Mouse (Mus musculus): Measurements from ENCODE around the gene Pars2. TPM values are rescaled to one million over a fixed set of nuclear protein-coding genes. Genes with fewer than 3 reads are reported as not detected.

Gene Pars2
- polyA plus RNA-seq, 1 experiment from 2014 or later: 11.8 TPM

DNA sequence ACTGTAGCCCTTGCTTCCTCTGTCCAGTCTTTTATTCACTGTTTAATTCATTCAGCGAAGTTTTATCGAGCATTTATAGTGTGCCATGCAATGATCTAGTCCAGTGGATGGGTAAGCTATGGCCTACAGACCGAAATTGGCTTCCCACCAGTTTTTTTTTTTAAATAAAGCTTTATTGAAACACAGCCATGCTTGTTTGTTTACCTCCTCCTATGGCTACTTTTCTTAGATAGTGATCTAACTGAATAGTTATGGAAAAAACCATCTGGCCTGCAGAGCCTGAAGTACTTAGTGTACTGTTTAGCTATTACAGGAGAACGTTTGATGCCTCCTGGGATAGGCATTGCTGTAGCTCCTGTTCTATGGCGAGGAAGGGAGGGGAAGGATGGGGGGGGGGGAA, 5.1 kb upstream of the Pars2 start:
- 73% methylated on average over 5 of the region's 5 CpGs for WGBS
- H3K4me2 ChIP-seq (replicated peaks): no peak overlapping the region

DNA sequence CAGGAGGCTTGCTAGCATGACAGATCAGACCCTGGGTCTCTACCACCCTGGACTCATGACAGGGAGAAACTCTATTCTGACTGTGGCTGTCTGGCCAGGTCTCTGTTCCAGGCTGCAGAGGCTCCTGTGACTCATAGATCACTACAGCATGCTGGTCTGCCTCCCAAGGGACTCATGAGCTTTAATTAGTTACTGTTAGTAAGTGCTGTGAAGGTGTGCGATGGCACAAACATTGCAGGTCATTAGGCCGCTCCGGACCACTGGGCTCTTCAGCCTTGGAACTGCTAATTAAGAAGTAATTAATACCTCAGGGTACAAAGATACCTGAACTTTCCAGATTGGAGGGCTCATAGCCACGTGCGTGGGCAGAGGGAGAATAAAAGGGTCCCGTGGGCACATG, 3.7 kb upstream of the Pars2 start:
- H3K4me3 ChIP-seq: no peak overlapping the region
- H3K4me1 ChIP-seq: peaks cover 14% of the 10 kb centered on the region
- no peaks in the 10 kb centered on the region for H3K36me3 ChIP-seq
- no peak overlapping the region for H3K4me2 ChIP-seq (replicated peaks)
- WGBS: 78% methylated on average over 6 of the region's 6 CpGs
- no peak for ATAC-seq (ENCODE audit: low FRiP score, low read depth)
- H3K9me3 ChIP-seq: no peaks in the 10 kb centered on the region
- H3K27ac ChIP-seq: no peak overlapping the region
- no peak overlapping the region for H3K9ac ChIP-seq
- H3K27me3 ChIP-seq (replicated peaks): no peaks in the 10 kb centered on the region

More for the DNA sequence above, 5.1 kb upstream of the Pars2 start:
- no peak for ATAC-seq (ENCODE audit: low FRiP score, low read depth)
- no peaks in the 10 kb centered on the region for H3K9me3 ChIP-seq
- peaks cover 7% of the 10 kb centered on the region for H3K4me1 ChIP-seq
- no peak overlapping the region for H3K4me3 ChIP-seq
- no peak overlapping the region for H3K27ac ChIP-seq
- H3K27me3 ChIP-seq (replicated peaks): no peaks in the 10 kb centered on the region
- no peaks in the 10 kb centered on the region for H3K36me3 ChIP-seq
- no peak overlapping the region for H3K9ac ChIP-seq

DNA sequence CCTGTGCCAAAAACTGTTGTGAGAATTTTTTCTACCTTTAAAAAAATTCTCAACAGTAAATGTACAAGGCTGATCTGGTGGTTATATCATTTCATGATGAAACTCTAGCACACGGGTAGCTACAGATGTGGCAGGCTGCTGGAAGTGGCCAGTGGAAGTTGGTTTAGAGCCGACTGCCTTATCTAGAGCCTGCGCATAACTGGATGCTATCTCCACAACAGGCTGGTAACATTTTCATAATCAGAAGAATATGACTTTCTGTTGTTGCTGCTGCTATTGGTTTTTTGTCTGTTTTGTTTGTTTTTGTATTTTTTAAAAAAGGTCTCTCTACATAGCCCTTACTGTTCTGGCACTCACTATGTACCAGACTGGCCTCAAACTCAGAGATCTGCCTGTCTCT, 1.7 kb downstream of the Pars2 start:
- Histone ChIP-seq H3K27me3 (replicated peaks) (no peaks in the 10 kb centered on the region), H3K9ac (no peak overlapping the region), H3K4me1 (peaks cover 7% of the 10 kb centered on the region), H3K4me2 (replicated peaks) (no peak overlapping the region), H3K4me3 (no peak overlapping the region), H3K27ac (no peak overlapping the region), H3K36me3 (peaks cover 22% of the 10 kb centered on the region), H3K9me3 (no peaks in the 10 kb centered on the region)
- ATAC-seq (ENCODE audit: low FRiP score, low read depth): no peak
- 94% methylated on average over 3 of the region's 3 CpGs for WGBS

DNA sequence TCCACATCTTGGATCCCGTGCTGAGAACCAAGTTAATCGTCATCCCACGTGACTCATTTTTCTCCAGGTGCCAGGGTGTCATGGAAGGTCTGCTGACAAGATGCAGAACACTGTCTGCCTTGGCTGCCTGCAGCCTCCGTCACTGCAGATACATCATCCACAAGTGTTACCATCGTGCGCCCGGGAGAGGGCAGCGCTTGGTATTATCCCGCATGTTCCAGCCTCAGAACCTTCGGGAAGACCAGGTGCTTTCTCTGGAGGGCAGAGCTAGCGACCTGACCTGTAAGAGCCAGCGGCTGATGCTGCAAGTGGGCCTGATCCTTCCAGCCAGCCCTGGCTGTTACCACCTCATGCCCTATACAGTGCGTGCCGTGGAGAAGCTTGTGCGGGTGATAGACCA, 2.2 kb downstream of the Pars2 start:
- Histone ChIP-seq H3K27ac (no peak overlapping the region), H3K9me3 (no peaks in the 10 kb centered on the region), H3K4me2 (replicated peaks) (no peak overlapping the region), H3K27me3 (replicated peaks) (no peaks in the 10 kb centered on the region), H3K36me3 (peaks cover 23% of the 10 kb centered on the region), H3K4me1 (peaks cover 7% of the 10 kb centered on the region), H3K9ac (no peak overlapping the region), H3K4me3 (no peak overlapping the region)
- WGBS: 95% methylated on average over 15 of the region's 15 CpGs
- ATAC-seq (ENCODE audit: low FRiP score, low read depth): no peak

DNA sequence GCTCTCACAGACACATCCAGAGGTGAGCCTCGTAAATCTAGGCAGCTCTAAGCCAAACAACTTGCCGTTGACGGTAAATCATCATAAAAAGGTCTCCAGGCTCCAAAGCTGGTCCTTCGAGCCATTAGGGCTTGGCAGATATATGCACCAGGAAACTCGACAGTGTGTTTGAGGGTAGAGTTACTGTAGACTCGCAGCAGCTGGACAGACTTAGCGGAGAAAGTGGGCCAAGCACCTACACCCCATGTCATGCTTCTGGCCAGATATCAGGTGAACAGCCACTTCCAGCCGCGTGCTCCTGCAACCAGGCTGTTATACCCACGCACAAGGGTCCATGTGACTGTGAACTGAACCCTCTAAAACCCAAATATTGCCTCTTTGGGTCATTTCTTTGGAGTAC, 4.8 kb downstream of the Pars2 start:
- Histone ChIP-seq H3K9me3 (no peaks in the 10 kb centered on the region), H3K4me1 (peaks cover 7% of the 10 kb centered on the region), H3K9ac (no peak overlapping the region), H3K27me3 (replicated peaks) (no peaks in the 10 kb centered on the region), H3K4me2 (replicated peaks) (no peak overlapping the region), H3K27ac (no peak overlapping the region), H3K36me3 (peaks cover 43% of the 10 kb centered on the region), H3K4me3 (no peak overlapping the region)
- ATAC-seq (ENCODE audit: low FRiP score, low read depth): no peak
- 87% methylated on average over 10 of the region's 10 CpGs for WGBS

DNA sequence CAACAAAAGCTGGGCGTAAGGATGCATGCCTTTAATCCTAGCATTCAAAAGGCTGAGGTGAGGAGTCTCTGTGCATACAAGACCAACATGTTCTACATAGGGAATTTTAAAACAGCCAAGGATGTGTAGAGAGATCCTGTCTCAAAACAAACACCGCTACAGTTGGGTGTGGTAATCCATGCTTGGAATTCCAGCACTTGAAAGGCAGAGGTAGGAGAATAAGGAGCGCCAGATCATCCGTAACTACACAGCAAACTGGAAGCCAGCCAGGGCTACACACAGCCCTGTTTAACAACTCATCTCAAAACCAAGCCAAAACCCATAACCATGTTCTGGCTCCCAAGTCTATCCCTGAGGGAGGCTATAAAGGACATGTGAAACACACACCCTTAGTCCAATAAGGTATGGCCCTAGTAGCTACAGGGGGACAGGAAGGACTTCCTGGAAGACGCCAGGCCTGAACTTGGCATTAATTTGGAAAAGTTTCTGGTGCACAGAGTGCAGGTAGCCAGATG, 13.1 kb downstream of the Pars2 start:
- no peak for ATAC-seq (ENCODE audit: low FRiP score, low read depth)
- Histone ChIP-seq H3K4me2 (replicated peaks) (no peak overlapping the region), H3K9ac (no peak overlapping the region), H3K4me3 (no peak overlapping the region), H3K27me3 (replicated peaks) (no peaks in the 10 kb centered on the region), H3K27ac (no peak overlapping the region), H3K9me3 (no peaks in the 10 kb centered on the region), H3K4me1 (no peaks in the 10 kb centered on the region), H3K36me3 (peaks cover 98% of the 10 kb centered on the region)
- 97% methylated on average over 5 of the region's 5 CpGs for WGBS

DNA sequence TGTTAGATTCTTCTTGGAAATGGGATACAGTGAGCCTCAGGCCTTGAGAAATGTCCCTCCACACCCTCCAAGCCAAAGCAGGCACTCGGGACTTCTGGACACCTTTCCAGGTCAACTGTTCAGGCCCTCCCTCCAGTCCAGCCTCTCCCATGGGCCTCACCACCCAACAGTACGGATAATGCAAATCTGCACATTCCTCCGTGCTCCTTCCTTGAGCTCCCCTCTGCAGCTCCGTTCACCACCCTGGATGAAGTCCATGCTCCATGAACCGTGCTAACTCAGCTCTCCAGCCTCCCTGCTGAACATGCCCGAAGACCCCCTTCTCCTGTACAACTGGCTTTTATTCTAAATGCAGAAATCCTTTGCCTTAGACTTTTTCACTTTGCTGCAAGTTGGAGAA, 13.8 kb downstream of the Pars2 start:
- no peak for ATAC-seq (ENCODE audit: low FRiP score, low read depth)
- H3K36me3 ChIP-seq: peaks cover 98% of the 10 kb centered on the region
- no peaks in the 10 kb centered on the region for H3K4me1 ChIP-seq
- 94% methylated on average over 6 of the region's 6 CpGs for WGBS
- no peak overlapping the region for H3K4me3 ChIP-seq
- H3K9ac ChIP-seq: no peak overlapping the region
- H3K4me2 ChIP-seq (replicated peaks): no peak overlapping the region
- H3K27me3 ChIP-seq (replicated peaks): no peaks in the 10 kb centered on the region
- H3K9me3 ChIP-seq: no peaks in the 10 kb centered on the region
- no peak overlapping the region for H3K27ac ChIP-seq

DNA sequence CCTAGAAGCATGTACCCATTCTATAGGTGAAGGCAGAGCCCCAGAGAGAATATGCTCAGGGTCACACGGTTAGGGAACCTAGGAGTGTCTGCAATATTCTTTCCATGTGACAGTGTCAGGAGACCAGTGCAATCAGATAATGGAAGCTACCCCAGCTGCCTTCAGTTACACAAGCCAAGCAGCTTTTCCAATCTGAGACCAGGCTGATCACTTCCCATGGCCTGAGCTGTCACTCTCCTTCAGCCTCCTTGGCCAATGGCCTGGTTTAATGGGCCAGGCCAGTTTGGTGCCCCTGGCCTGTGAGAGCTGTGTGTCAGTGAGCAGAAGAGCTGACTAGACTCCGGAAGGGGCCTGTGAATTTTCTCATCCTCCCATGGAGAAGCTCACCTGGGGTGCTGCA, 14.4 kb downstream of the Pars2 start:
- H3K36me3 ChIP-seq: peaks cover 98% of the 10 kb centered on the region
- no peak for ATAC-seq (ENCODE audit: low FRiP score, low read depth)
- WGBS: 99% methylated on average over 2 of the region's 2 CpGs
- no peak overlapping the region for H3K9ac ChIP-seq
- no peaks in the 10 kb centered on the region for H3K9me3 ChIP-seq
- H3K4me1 ChIP-seq: no peaks in the 10 kb centered on the region
- no peak overlapping the region for H3K27ac ChIP-seq
- no peaks in the 10 kb centered on the region for H3K27me3 ChIP-seq (replicated peaks)
- H3K4me3 ChIP-seq: no peak overlapping the region
- H3K4me2 ChIP-seq (replicated peaks): no peak overlapping the region

DNA sequence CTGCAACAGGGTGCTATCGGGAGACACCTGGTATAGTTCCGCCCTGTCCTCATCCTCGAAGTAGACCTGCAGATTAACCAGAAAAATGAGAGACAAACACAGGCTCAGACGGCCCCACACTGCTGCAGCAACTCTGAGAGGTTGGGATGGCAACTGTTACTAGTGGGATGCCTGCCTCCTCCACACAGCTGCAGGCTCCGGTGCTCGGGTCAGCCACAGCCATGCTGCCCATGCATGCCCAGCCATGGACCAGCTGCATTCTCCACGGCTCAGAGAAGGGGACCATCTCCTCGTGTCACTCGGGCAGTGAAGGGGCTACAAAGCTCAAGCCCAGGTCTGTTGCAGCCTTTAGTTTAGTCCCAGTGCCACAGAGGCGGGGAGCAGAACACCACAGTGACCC, 14.8 kb downstream of the Pars2 start:
- no peaks in the 10 kb centered on the region for H3K27me3 ChIP-seq (replicated peaks)
- no peak overlapping the region for H3K4me2 ChIP-seq (replicated peaks)
- no peak overlapping the region for H3K4me3 ChIP-seq
- 94% methylated on average over 10 of the region's 10 CpGs for WGBS
- no peaks in the 10 kb centered on the region for H3K4me1 ChIP-seq
- H3K9me3 ChIP-seq: no peaks in the 10 kb centered on the region
- no peak overlapping the region for H3K9ac ChIP-seq
- ATAC-seq (ENCODE audit: low FRiP score, low read depth): no peak
- peaks cover 98% of the 10 kb centered on the region for H3K36me3 ChIP-seq
- no peak overlapping the region for H3K27ac ChIP-seq

DNA sequence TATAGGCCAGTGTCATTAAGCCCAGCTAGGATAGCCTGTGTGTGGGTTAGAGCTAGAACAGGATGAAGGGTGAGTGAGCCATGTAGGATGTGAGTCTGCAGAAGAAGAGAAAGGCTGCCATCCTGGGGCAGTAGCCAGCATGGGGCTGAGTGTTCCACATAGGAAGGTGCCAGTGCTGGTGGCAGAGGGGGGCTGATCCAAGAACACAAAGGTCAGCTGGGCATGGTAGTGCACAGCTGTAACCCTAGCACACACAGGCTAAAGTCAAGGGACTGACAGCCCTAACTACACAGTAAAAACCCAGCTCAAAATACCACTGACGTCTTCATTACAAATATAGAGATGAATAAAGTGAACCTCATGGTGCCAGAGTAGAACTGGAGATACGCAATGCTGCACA, 15.7 kb downstream of the Pars2 start:
- no peaks in the 10 kb centered on the region for H3K27me3 ChIP-seq (replicated peaks)
- no peak overlapping the region for H3K27ac ChIP-seq
- H3K4me1 ChIP-seq: no peaks in the 10 kb centered on the region
- WGBS: 94% methylated on average over 2 of the region's 2 CpGs
- H3K4me2 ChIP-seq (replicated peaks): no peak overlapping the region
- no peaks in the 10 kb centered on the region for H3K9me3 ChIP-seq
- ATAC-seq (ENCODE audit: low FRiP score, low read depth): no peak
- peaks cover 99% of the 10 kb centered on the region for H3K36me3 ChIP-seq
- H3K4me3 ChIP-seq: no peak overlapping the region
- no peak overlapping the region for H3K9ac ChIP-seq

DNA sequence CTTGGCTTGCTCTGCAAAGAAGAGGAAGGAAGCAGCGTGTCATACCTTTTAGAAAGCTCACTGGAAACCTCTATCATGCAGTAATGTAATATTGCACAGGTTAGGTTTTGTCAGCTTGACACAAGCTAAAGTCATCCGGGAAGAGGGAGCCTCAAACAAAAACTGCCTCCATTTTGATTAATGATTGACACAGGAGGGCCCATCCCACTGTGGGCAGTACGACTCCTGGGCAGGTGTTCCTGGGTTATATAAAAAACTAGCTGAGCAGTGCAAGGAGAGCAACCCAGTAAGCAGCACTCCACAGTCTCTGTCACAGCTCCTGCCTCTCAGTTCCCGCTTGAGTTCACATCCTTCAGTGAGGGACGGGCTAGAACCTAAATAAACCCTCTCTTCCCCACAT, 25.9 kb downstream of the Pars2 start:
- Histone ChIP-seq H3K4me1 (peaks cover 8% of the 10 kb centered on the region), H3K9me3 (no peaks in the 10 kb centered on the region), H3K27me3 (replicated peaks) (no peaks in the 10 kb centered on the region), H3K36me3 (peaks cover 52% of the 10 kb centered on the region), H3K9ac (no peak overlapping the region), H3K4me3 (no peak overlapping the region), H3K4me2 (replicated peaks) (no peak overlapping the region), H3K27ac (no peak overlapping the region)
- 92% methylated on average over 5 of the region's 5 CpGs for WGBS
- ATAC-seq (ENCODE audit: low FRiP score, low read depth): no peak

DNA sequence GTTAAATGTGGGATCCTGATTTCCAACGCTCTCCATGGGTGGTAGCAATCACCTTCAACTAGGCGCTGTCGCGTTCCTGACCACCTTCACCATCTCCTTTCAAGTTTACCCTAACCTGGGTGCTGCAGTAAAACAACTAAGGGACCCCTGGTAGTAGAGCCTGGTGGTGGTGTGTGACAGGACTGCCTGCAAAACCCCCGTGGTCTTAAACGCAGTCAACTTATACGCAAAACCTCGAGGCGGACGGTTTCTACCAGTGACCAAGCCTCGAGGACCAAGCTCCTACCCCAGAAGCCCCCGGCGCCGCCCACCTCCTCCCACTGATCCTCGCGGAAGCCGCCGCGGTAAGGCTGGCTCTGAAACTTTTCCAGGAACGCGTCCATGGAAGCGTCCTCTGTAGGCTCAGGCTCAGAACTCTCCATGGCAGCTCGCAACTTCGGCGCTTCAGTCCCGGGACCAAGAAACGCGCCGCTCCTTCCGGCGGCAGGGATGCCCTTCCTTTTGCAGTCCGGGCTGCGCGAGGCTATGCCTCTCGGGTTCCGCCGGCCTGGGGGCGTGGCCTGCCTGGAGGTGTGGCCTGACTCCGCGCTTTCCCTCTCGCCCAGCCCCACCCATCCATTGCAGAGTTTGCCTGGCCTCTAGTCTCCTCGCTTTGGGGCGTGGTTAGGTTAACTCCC, 27.7 kb downstream of the Pars2 start, which contains the start of gene Ttc4:
Gene Ttc4 (minus strand): TSS at position 503 of the 677 bp plus-strand sequence.
- Histone ChIP-seq H3K27ac (no peak within 1 kb of the TSS), H3K27me3 (replicated peaks) (no peaks in the 10 kb centered on the region), H3K36me3 (peaks cover 34% of the 10 kb centered on the region), H3K4me1 (peaks cover 8% of the 10 kb centered on the region), H3K4me3 (peak within 1 kb of the TSS; percentile 64), H3K9ac (peak within 1 kb of the TSS; percentile 72), H3K9me3 (no peaks in the 10 kb centered on the region), H3K4me2 (replicated peaks) (peak within 1 kb of the TSS; percentile 87)
- WGBS: 1% methylated on average over 43 of the region's 43 CpGs
- ATAC-seq (ENCODE audit: low FRiP score, low read depth): peak; percentile 95

DNA sequence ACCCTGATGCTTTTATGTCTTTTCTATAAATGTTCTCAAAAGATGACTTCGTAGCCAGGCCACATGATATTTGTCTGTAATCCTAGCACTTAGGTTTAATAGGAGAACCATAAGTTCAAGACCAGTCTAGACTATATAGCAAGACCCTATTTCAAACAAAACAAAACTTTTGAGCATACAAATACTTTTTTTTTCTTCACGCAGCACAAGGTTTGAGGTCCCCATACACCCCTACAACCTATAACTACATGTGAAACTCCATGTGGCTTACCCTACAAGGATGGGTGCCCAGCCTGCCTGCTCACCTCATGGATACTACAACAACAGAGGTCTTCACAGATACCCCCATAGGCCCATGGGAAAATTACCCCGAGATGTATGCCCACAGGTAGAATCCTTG, 28.3 kb downstream of the Pars2 start:
- H3K36me3 ChIP-seq: peaks cover 28% of the 10 kb centered on the region
- no peak overlapping the region for H3K4me3 ChIP-seq
- H3K4me1 ChIP-seq: peaks cover 8% of the 10 kb centered on the region
- H3K9me3 ChIP-seq: no peaks in the 10 kb centered on the region
- no peaks in the 10 kb centered on the region for H3K27me3 ChIP-seq (replicated peaks)
- 51% methylated on average over 3 of the region's 3 CpGs for WGBS
- no peak overlapping the region for H3K27ac ChIP-seq
- peak overlapping the region; percentile 87 for H3K4me2 ChIP-seq (replicated peaks)
- peak; percentile 55 for ATAC-seq (ENCODE audit: low FRiP score, low read depth)
- H3K9ac ChIP-seq: no peak overlapping the region

All from neural tube, embryonic 12.5 days (tissue).